Mouse (Mus musculus) heart, embryonic 12.5 days (tissue): ENCODE results near the gene Gm3500. TPM values are rescaled to one million over a fixed set of nuclear protein-coding genes. Genes with fewer than 3 reads are reported as not detected.
"Not testable (repeated sequence)": the region's sequence is repeated elsewhere in the genome, so short reads cannot be mapped to it uniquely, and the experiment has no call there.

Experiments
- ATAC-seq: fragments of 200-750 bp; cut with Nextera tagmentation; 2 replicates; pipeline ENCODE4 v1.8.0; 2017; ENCODE audit warnings: moderate TSS enrichment, moderate library complexity; ENCODE audit not compliant: insufficient number of reproducible peaks, low FRiP score
- H3K27ac ChIP-seq: fragments of 300-500 bp; sonication (generic); 2 replicates; pipeline ENCODE4 v1.5.1; 2016; ENCODE audit warnings: mild to moderate bottlenecking, moderate library complexity; ENCODE audit not compliant: poor library complexity, severe bottlenecking
- H3K27me3 ChIP-seq: fragments of 300-500 bp; sonication (generic); replicated peaks from 2 replicates; pipeline ENCODE4 v1.6.1; 2016; ENCODE audit warnings: mild to moderate bottlenecking, moderate library complexity
- H3K36me3 ChIP-seq: fragments of 300-500 bp; sonication (generic); 2 replicates; pipeline ENCODE4 v1.6.1; 2016; ENCODE audit warnings: mild to moderate bottlenecking, moderate library complexity
- H3K4me1 ChIP-seq: fragments of 300-500 bp; sonication (generic); replicated peaks from 2 replicates; pipeline ENCODE4 v1.6.1; 2016; ENCODE audit warnings: mild to moderate bottlenecking
- H3K4me2 ChIP-seq: fragments of 300-500 bp; sonication (generic); 2 replicates; pipeline ENCODE4 v1.6.1; 2016; ENCODE audit warnings: mild to moderate bottlenecking, moderate library complexity
- H3K4me3 ChIP-seq: fragments of 300-500 bp; sonication (generic); 2 replicates; pipeline ENCODE4 v1.5.1; 2016; ENCODE audit warnings: mild to moderate bottlenecking
- H3K9ac ChIP-seq: fragments of 300-500 bp; sonication (generic); 2 replicates; pipeline ENCODE4 v1.6.1; 2016; ENCODE audit warnings: mild to moderate bottlenecking, moderate library complexity
- H3K9me3 ChIP-seq: fragments of 300-500 bp; sonication (generic); replicated peaks from 2 replicates; pipeline ENCODE4 v1.6.1; 2016; ENCODE audit warnings: mild to moderate bottlenecking, moderate library complexity
- WGBS: fragments of 180-500 bp; shearing (Covaris S2); methylation state at CpG from one replicate; pipeline ENCODE4 v1.1.7; 2016; 5-methylcytosine and 5-hydroxymethylcytosine counted together
- polyA plus RNA-seq: library from polyadenylated mRNA; unstranded; fragments of >200 nt; fragmentation: Nextera tagmentation; extraction: Ambion mirVana; gene quantifications from 2 replicates; pipeline ENCODE4 v1.2.1, GENCODE M21; 2016

The Gm3500 gene
- 0.13 TPM in 2 replicates for polyA plus RNA-seq

GRCm38 (mm10) chr14:5388949-5389348, at the start of gene Gm3500:
Gene Gm3500, minus strand, starts transcription at chr14:5389049.
- not testable (repeated sequence) for ATAC-seq, H3K9me3 ChIP-seq, H3K4me2 ChIP-seq, H3K4me3 ChIP-seq, H3K27ac ChIP-seq, H3K27me3 ChIP-seq, H3K9ac ChIP-seq, H3K4me1 ChIP-seq, H3K36me3 ChIP-seq
- no CpG with 5 or more reads among the region's 37 CpGs for WGBS

GRCm38 (mm10) chr14:5334828-5335227, 54.0 kb downstream of the Gm3500 start, which contains the start of gene Gm3542:
Gene Gm3542, minus strand, starts transcription at chr14:5334928.
- not testable (repeated sequence) for H3K4me3 ChIP-seq, H3K36me3 ChIP-seq, H3K4me1 ChIP-seq, H3K9ac ChIP-seq, H3K9me3 ChIP-seq, H3K27me3 ChIP-seq, H3K27ac ChIP-seq, H3K4me2 ChIP-seq, ATAC-seq
- WGBS, result no CpG with 5 or more reads among the region's 2 CpGs

Other genes starting within 250 kb of the Gm3500 start
- not detected in 2 replicates for gene Gm3317, start 224.5 kb downstream of the Gm3500 start, polyA plus RNA-seq
- gene Gm8271, start 203.3 kb downstream of the Gm3500 start, polyA plus RNA-seq, result not detected in 2 replicates
- not detected in 2 replicates for gene Gm3526, start 128.5 kb downstream of the Gm3500 start, polyA plus RNA-seq
- not detected in 2 replicates for gene Gm3542, start 54.1 kb downstream of the Gm3500 start, polyA plus RNA-seq
- gene Gm3194, start 66.4 kb upstream of the Gm3500 start, polyA plus RNA-seq, result 0.59 and 0.71 TPM in 2 replicates
- gene Gm8246, start 88.8 kb upstream of the Gm3500 start, polyA plus RNA-seq, result not detected in 2 replicates
- not detected in 2 replicates for gene Gm3187, start 95.2 kb upstream of the Gm3500 start, polyA plus RNA-seq
- 1.4 and 1.5 TPM in 2 replicates for gene Gm3488, start 112.6 kb upstream of the Gm3500 start, polyA plus RNA-seq
- gene Gm3532, start 149.4 kb upstream of the Gm3500 start, polyA plus RNA-seq, result not detected in 2 replicates
- not detected in 2 replicates for gene Gm8265, start 244.0 kb upstream of the Gm3500 start, polyA plus RNA-seq